Mouse (Mus musculus) monocyte, adult 5-6 weeks (primary cell): ENCODE results near the gene Cacna2d3. TPM values are rescaled to one million over a fixed set of nuclear protein-coding genes. Genes with fewer than 3 reads are reported as not detected.

Source experiments
- ATAC-seq: fragments of 153-309, 156-312 bp; replicated peaks from 2 replicates; pipeline ENCODE4 v1.8.0; 2017; ENCODE audit warnings: mild to moderate bottlenecking; ENCODE audit not compliant: low TSS enrichment, insufficient number of reproducible peaks, severe bottlenecking, poor library complexity, low FRiP score
- total RNA-seq: library from RNA; stranded (forward); fragments of 200-1000, 200-491, 200-594 nt; gene quantifications from 3 replicates; pipeline ENCODE4 v1.2.3, GENCODE M21; 2017

Gene Cacna2d3
- total RNA-seq, 1 experiment from 2014 or later, result 0.48 TPM

DNA sequence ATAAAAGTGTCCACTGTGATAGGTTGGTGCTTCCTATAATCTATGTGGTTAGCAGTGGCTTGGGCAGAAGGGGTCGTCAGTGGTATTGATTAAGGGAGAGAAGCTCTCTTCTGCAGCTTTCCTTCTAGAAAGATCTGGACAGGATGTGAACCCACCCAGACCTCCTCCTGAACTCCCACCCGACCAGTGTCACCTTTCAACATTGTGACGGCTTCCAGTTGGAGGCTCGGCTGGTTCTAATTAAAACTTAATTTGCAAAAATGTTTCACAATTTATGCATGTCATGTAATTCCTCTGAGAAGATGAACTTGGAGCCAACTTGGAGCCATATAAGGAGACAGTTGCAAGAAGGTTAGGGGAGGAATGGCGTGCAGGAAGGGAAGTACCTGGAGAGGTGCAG is 586.8 kb downstream of the Cacna2d3 start:
- no peak for ATAC-seq

DNA sequence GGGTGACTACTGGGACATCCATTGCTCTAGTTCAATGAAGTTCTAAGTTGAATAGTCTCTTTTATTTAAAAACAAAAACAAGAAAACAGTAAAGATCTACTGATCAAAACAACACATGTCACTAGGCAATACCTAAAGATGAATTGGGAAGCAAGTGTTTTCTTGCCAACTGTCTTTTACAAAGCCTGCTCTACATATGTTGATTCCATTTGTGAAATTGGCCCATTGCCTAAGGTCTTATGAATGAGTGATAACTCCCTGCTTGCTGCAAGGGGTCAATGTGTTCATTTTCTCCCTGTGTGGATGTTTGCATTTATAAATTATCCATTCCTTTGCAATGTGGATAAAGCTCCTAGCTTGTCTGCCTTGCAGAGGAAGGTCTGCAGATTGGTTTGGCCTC is 591.2 kb downstream of the Cacna2d3 start:
- ATAC-seq, result no peak

DNA sequence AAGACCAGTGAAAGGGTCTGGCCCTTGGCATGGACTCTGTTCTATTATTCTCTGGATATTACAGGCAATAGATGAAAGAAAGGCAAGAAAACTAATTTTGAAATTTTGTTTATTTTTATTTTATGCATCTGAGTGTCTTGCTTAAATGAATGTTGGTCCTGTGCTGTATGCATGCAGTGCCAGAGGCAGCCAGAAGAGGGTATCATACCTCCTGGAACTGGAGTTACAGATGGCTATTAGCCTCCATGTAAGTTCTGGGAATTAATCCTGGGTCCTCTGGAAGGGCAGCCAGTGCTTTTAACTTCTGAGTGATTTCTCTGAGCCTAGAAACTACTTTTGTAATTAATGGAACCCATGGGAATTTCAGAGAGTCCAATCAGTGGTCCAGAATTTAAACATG is 597.8 kb downstream of the Cacna2d3 start:
- no peak for ATAC-seq

- ATAC-seq, result no peak
Observed at GRCm38 (mm10) chr14:29122749-29123148, 598.9 kb downstream of the Cacna2d3 start.

DNA sequence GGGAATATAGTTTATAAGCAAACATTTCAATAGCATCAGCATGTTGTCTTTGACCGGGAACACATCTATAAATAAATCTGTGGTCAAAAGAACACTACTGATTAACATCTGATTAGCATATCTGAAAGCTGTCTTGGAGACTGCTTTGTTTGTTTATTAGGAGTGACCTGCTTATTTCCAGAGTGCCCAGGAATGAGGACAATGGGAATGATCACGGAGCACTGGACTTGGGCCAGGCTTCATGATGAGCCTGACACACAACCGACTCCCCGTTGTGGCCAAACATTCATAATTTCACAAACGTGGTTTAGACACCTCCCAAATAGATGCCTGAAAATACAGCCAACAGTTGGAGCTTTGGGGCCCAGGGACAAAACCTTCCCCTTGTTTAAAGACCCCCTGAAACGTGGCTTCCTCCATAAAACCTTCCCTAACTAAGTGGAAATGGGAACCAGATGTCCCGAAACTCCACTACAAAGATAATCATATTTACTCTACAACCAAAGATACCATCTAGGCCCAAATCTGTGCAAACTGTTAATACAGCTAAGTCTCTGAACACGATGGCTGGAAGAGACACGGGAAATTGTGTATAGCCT is 607.7 kb downstream of the Cacna2d3 start:
- no peak for ATAC-seq

DNA sequence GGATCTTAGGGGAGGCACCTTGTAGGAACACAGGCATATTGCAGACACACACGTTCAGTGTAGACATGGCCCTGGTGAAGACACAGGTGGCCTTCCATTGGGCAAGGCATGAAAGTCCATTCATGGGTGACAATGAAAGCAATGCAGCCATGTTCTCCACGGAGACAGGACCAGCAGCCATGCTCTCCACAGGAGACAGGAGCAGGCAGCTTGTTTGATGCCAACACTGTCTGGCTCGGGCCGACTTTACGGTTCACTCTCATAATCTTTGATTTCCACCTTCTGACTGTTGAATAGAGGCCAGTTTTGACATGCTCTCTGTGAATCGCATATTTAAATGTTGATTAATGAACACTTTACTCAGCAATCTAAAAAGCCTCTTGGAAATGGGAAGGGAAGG is 610.0 kb downstream of the Cacna2d3 start:
- ATAC-seq, result no peak

- ATAC-seq, result no peak
Observed at GRCm38 (mm10) chr14:29110351-29111091, 611.1 kb downstream of the Cacna2d3 start.

- ATAC-seq, result no peak
Observed at GRCm38 (mm10) chr14:29107464-29107863, 614.2 kb downstream of the Cacna2d3 start.

GRCm38 (mm10) chr14:29097776-29098175 is 623.9 kb downstream of the Cacna2d3 start:
- ATAC-seq, result no peak

- no peak for ATAC-seq
Observed at GRCm38 (mm10) chr14:29095431-29095830, 626.2 kb downstream of the Cacna2d3 start.

DNA sequence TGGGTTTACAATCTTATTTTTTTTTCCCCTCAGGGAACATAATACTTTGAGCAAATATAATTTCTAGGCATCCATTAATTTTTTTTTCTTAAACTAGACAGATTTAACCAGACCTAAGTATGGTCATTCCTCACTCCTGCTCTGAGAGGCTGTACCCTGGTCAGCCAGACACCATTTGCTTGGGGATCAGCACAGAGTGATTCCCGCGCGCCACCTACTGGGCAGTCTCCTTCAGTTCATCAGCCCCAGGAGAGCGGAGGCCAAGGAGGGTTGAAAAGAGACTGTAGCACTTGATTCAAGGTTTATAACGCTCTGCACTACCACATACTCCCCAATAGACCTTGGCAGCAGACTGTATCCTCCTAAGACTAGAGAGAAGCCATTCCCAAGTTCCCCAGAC is 631.6 kb downstream of the Cacna2d3 start:
- no peak for ATAC-seq

DNA sequence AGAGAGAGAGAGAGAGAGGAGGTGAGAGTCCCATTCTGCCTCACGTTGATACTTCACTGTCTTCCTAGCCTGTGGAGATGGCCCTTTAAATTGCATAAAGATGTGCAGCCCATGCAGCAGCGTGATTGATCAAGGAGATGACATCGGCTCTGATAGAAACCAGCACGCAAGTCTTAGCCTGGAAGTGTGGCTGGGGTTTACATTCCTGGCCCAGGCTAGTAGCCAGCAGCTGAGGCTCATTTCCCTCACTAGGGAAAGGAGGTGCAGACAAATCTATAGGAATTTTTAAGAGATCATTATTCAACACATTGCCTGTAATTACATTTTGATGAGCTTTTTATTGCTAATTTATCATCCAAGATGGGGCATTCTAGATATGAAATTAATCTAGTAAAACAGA is 635.1 kb downstream of the Cacna2d3 start:
- ATAC-seq, result no peak

DNA sequence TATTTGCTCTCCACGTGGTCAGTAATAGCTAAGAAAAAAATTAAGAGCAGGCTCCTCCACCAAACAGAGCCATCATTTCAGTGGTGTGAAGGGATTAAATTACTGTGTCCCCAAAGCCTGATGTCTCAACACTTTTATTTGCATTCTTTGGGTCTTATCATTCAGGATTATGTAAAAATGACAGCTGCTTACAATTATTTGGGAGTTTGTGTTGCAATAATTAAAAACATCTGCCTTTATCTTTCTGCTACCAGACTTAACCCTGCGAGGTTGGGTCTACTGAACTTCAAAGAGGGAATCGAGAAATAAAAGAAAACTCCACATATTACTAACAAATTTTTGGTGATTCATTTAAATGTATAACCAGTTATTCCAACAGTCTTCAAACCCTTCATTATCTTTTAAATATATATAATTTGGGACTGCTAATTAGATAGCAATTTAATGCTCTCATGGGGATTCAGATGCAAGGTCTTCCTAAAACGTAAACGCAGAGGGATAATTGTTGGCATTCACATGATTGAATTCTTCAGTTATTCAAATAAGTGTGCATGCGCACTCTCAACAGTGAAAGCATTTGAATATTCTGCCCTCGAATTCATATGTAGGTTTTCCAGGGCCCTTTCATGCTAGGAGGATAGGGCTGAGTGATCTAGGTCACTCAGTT is 636.0 kb downstream of the Cacna2d3 start:
- no peak for ATAC-seq

- no peak for ATAC-seq
Observed at GRCm38 (mm10) chr14:29082171-29082570, 639.5 kb downstream of the Cacna2d3 start.

GRCm38 (mm10) chr14:29080630-29081029 is 641.0 kb downstream of the Cacna2d3 start:
- no peak for ATAC-seq

DNA sequence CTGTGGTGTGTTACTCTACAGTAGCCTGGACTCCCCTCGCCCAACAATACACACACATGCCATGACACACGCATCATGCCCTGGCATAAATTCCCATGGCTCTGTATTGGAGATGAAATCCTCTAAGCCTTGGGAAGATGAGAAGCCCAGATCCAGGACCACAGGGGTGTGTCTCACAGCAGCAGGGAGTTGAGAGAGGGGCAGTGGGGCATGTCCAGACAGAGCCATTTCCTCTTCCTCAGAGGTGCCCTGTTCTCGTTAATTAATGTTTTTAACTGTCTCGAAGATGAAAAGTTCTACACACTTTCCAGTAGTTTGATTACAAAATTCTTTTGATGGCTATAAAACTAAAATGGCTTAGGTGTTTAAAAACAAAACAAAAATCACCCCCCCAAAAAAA is 641.4 kb downstream of the Cacna2d3 start:
- no peak for ATAC-seq

GRCm38 (mm10) chr14:29077418-29077817 is 644.2 kb downstream of the Cacna2d3 start:
- ATAC-seq, result no peak

GRCm38 (mm10) chr14:29073747-29074146 is 647.9 kb downstream of the Cacna2d3 start:
- no peak for ATAC-seq

DNA sequence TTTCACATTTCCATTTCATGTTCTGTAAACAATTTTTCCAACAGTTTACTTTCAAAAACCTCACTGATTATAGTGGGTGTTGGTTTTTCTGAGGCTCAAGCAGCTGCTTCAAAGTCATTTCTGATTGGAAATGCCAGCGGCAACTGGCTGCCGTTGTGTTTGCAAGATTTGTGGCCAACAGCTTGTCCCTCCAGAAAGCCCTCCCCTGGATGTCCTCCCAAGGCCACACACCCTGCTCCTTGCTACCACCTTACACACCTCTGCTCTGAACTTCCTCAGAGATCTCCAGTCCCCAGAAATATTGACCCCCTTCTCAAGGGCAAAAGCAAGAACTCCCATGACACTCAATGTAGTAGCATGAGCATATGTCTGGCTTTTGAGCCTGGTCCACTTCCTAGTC is 659.0 kb downstream of the Cacna2d3 start:
- ATAC-seq, result no peak

DNA sequence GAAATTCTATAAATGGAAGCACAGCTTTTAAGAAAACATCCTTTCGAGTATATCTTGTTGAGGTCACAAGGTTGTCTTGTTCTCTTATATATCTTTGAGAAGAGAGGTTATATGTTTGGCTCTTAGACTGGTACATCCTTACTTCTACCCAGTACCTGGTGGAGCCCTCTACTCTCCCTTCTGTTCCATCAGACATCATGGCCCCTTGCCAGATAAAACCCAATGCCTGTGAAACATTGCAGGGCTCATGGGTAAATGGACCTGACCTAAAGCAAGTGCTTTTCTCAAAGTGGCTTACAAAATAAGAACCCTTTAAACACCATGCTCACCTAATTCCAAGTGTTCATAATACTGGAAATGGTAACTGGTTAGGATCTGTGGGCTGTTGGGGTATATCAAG is 660.2 kb downstream of the Cacna2d3 start:
- ATAC-seq, result no peak
